ENCODE assay signal across 12 mouse cellular contexts in genomic region chr11:86895567-86895966, GRCm38 (mm10).
DNase-seq lines count a peak whose midpoint lies in the region; ATAC-seq and TF ChIP-seq lines count a peak whose summit lies in the region.
"Had no signal": no experiment of that assay in that cellular context is flagged by ENCODE, and none has a peak within 500 bp of the region (broad histone marks: within the 10 kb centered on the region; RNA-seq: fewer than 3 reads in every experiment).

No protein-coding gene starts in this region.

- TF ChIP-seq EP300 in heart, postnatal 0 days (IDR thresholded peaks at IDR 0.05; ENCODE audit: low read depth), result no peak

- in situ Hi-C loops in ES-E14 (cut with MboI; ENCODE audit: low sequenced_read_pairs in 2 of 2, unreplicated experiment in 2 of 2), result loop anchor here in 1 of 2 experiments (10.0 kb wide), 1 partner anchor 109 kb away; no protein-coding TSS in a partner anchor

- no peak overlapping the region for H3K4me3 ChIP-seq in kidney, embryonic 15.5 days (replicated peaks)
- no peak overlapping the region for H3K4me3 ChIP-seq in kidney, embryonic 14.5 days (ENCODE audit: low read length)
- no peak overlapping the region for H3K4me3 ChIP-seq in ES-E14 (ENCODE audit: insufficient read depth in 1 of 2, low read depth in 1 of 2, low read length in 2 of 2, poor library complexity in 1 of 2, severe bottlenecking in 1 of 2)
- no peak overlapping the region for H3K4me3 ChIP-seq in heart, postnatal 0 days (ENCODE audit: low read depth, low read length)
- H3K4me3 ChIP-seq in neural tube, embryonic 15.5 days (replicated peaks), result no peak overlapping the region
- H3K4me3 ChIP-seq in liver, embryonic 12.5 days, result no peak overlapping the region

- no peak for ATAC-seq in kidney, embryonic 15.5 days (replicated peaks; ENCODE audit: low FRiP score)
- ATAC-seq in kidney, embryonic 14.5 days (ENCODE audit: low FRiP score, low TSS enrichment), result no peak
- ATAC-seq in heart, postnatal 0 days (ENCODE audit: insufficient read depth, low read depth), result peak; percentile 45
- ATAC-seq in neural tube, embryonic 15.5 days (ENCODE audit: low FRiP score), result no peak
- ATAC-seq in liver, embryonic 12.5 days, result no peak
- ATAC-seq: activated CD4-positive, CD25-positive, alpha-beta regulatory T cell, adult 4 months had no signal

- TF ChIP-seq CTCF in heart, postnatal 0 days (IDR thresholded peaks at IDR 0.05; ENCODE audit: low read depth), result peak; percentile 29; the same call in 1 of the 2 replicates

- peak; percentile 31 for DNase-seq in 416B (ENCODE audit: low read depth)
- DNase-seq in ES-E14 (ENCODE audit: low read depth, low spot score), result no peak
- DNase-seq in heart, postnatal 0 days (ENCODE audit: low spot score), result peak; percentile 45
- DNase-seq: cerebellum, adult 9-11 months; kidney, adult 11 months; lung, postnatal 4 days; right cerebral cortex, postnatal 4 days had no signal

- 0 out of 2 replicates have a peak, but pooled peaks cover 4% of the 10 kb centered on the region for H3K27me3 ChIP-seq in kidney, embryonic 15.5 days
- H3K27me3 ChIP-seq in kidney, embryonic 14.5 days (ENCODE audit: control insufficient read depth, insufficient read depth, low read length), result 0 out of 2 replicates have a peak, but pooled peaks cover 4% of the 10 kb centered on the region
- no peaks in the 10 kb centered on the region for H3K27me3 ChIP-seq in heart, postnatal 0 days (ENCODE audit: control insufficient read depth, insufficient read depth, low read length)
- H3K27me3 ChIP-seq in neural tube, embryonic 15.5 days (replicated peaks), result 0 out of 2 replicates have a peak, but pooled peaks cover 3% of the 10 kb centered on the region
- H3K27me3 ChIP-seq in liver, embryonic 12.5 days (replicated peaks), result peaks cover 6% of the 10 kb centered on the region; the same call in 1 of the 2 replicates

- no peaks in the 10 kb centered on the region for H3K36me3 ChIP-seq in kidney, embryonic 15.5 days
- no peaks in the 10 kb centered on the region for H3K36me3 ChIP-seq in kidney, embryonic 14.5 days (ENCODE audit: control insufficient read depth, insufficient read depth, low read length)
- H3K36me3 ChIP-seq in ES-E14 (ENCODE audit: control insufficient read depth, insufficient read depth, low read length, poor library complexity, severe bottlenecking), result no peaks in the 10 kb centered on the region
- no peaks in the 10 kb centered on the region for H3K36me3 ChIP-seq in heart, postnatal 0 days (replicated peaks; ENCODE audit: control insufficient read depth, insufficient read depth, low read length)
- no peaks in the 10 kb centered on the region for H3K36me3 ChIP-seq in neural tube, embryonic 15.5 days
- no peaks in the 10 kb centered on the region for H3K36me3 ChIP-seq in liver, embryonic 12.5 days

- H3K9ac ChIP-seq in kidney, embryonic 15.5 days, result no peak overlapping the region
- H3K9ac ChIP-seq in kidney, embryonic 14.5 days (ENCODE audit: low read depth, low read length), result no peak overlapping the region
- H3K9ac ChIP-seq in ES-E14 (ENCODE audit: insufficient read depth, low read depth, low read length, poor library complexity, severe bottlenecking), result no peak overlapping the region
- H3K9ac ChIP-seq in heart, postnatal 0 days (replicated peaks; ENCODE audit: low read depth, low read length), result 0 out of 2 replicates have a peak overlapping the region, but pooled peaks have one; percentile 28
- no peak overlapping the region for H3K9ac ChIP-seq in neural tube, embryonic 15.5 days (replicated peaks)
- H3K9ac ChIP-seq in liver, embryonic 12.5 days, result no peak overlapping the region

- H3K27ac ChIP-seq in kidney, embryonic 15.5 days, result peak overlapping the region; percentile 64
- H3K27ac ChIP-seq in kidney, embryonic 14.5 days (ENCODE audit: low read depth, low read length), result no peak overlapping the region
- H3K27ac ChIP-seq in ES-E14 (ENCODE audit: insufficient read depth, low read depth, low read length, poor library complexity, severe bottlenecking), result no peak overlapping the region
- peak overlapping the region; percentile 97 for H3K27ac ChIP-seq in heart, postnatal 0 days (ENCODE audit: low read depth)
- no peak overlapping the region for H3K27ac ChIP-seq in neural tube, embryonic 15.5 days (replicated peaks)
- H3K27ac ChIP-seq in liver, embryonic 12.5 days, result no peak overlapping the region

- WGBS in kidney, embryonic 15.5 days, result 49% methylated on average over 3 of the region's 3 CpGs
- 35% methylated on average over 3 of the region's 3 CpGs for WGBS in kidney, embryonic 14.5 days
- 7% methylated on average over 3 of the region's 3 CpGs for WGBS in heart, postnatal 0 days
- WGBS in neural tube, embryonic 15.5 days, result 56% methylated on average over 3 of the region's 3 CpGs
- WGBS in liver, embryonic 12.5 days (ENCODE audit: insufficient replicate concordance), result 70% methylated on average over 3 of the region's 3 CpGs

- H3K9me3 ChIP-seq in kidney, embryonic 15.5 days (replicated peaks), result no peaks in the 10 kb centered on the region
- no peaks in the 10 kb centered on the region for H3K9me3 ChIP-seq in kidney, embryonic 14.5 days (ENCODE audit: control insufficient read depth, low read length)
- no peaks in the 10 kb centered on the region for H3K9me3 ChIP-seq in ES-E14 (ENCODE audit: control insufficient read depth, insufficient read depth, low read depth, low read length)
- H3K9me3 ChIP-seq in heart, postnatal 0 days (replicated peaks; ENCODE audit: control insufficient read depth, low read length), result no peaks in the 10 kb centered on the region
- H3K9me3 ChIP-seq in neural tube, embryonic 15.5 days (replicated peaks), result no peaks in the 10 kb centered on the region
- H3K9me3 ChIP-seq in liver, embryonic 12.5 days (replicated peaks), result peaks cover 5% of the 10 kb centered on the region; the same call in 1 of the 2 replicates

- peaks cover 44% of the 10 kb centered on the region for H3K4me1 ChIP-seq in kidney, embryonic 15.5 days
- H3K4me1 ChIP-seq in kidney, embryonic 14.5 days (ENCODE audit: control insufficient read depth, insufficient read depth, low read length), result peaks cover 5% of the 10 kb centered on the region
- H3K4me1 ChIP-seq in ES-E14 (ENCODE audit: control insufficient read depth in 2 of 2, insufficient read depth in 2 of 2, low read length in 2 of 2, poor library complexity in 1 of 2), result no peaks in the 10 kb centered on the region
- H3K4me1 ChIP-seq in heart, postnatal 0 days (ENCODE audit: control insufficient read depth, insufficient read depth), result peaks cover 49% of the 10 kb centered on the region
- H3K4me1 ChIP-seq in neural tube, embryonic 15.5 days, result peaks cover 18% of the 10 kb centered on the region
- peaks cover 22% of the 10 kb centered on the region for H3K4me1 ChIP-seq in liver, embryonic 12.5 days

- H3K4me2 ChIP-seq in kidney, embryonic 15.5 days, result no peak overlapping the region
- no peak overlapping the region for H3K4me2 ChIP-seq in kidney, embryonic 14.5 days (replicated peaks; ENCODE audit: low read depth, low read length)
- H3K4me2 ChIP-seq in heart, postnatal 0 days (ENCODE audit: low read depth, low read length), result no peak overlapping the region
- H3K4me2 ChIP-seq in neural tube, embryonic 15.5 days, result no peak overlapping the region
- no peak overlapping the region for H3K4me2 ChIP-seq in liver, embryonic 12.5 days

TF ChIP-seq in ES-E14, 5 proteins besides CTCF, POLR2A, EP300 and RAD21:
- TF ChIP-seq ZNF384 (IDR thresholded peaks at IDR 0.05; ENCODE audit: low read depth, low read length), result peak; percentile 68; the same call in 1 of the 2 replicates
- TF ChIP-seq CHD2 (IDR thresholded peaks at IDR 0.05; ENCODE audit: low read depth, low read length), result no peak

Comparison
In these comparisons a context has a peak if more than half of its experiments do, and no peak if none do; other contexts are left out.
1. H3K27ac ChIP-seq: peak in kidney, embryonic 15.5 days (single experiment) and heart, postnatal 0 days (single experiment); none in kidney, embryonic 14.5 days (single experiment), ES-E14 (single experiment), neural tube, embryonic 15.5 days (single experiment) and liver, embryonic 12.5 days (single experiment).